ENCODE assay signal across 20 mouse cellular contexts in genomic region chr9:61467436-61467835, GRCm38 (mm10).
"Had no signal": no experiment of that assay in that cellular context is flagged by ENCODE, and none has a peak within 500 bp of the region (broad histone marks: within the 10 kb centered on the region; RNA-seq: fewer than 3 reads in every experiment).

No protein-coding gene starts in this region.

- H3K9ac ChIP-seq: limb, embryonic 13.5 days; liver, embryonic 12.5 days; liver, embryonic 15.5 days; lung, embryonic 15.5 days; neural tube, embryonic 12.5 days; neural tube, embryonic 15.5 days; stomach, embryonic 15.5 days had no signal

- ATAC-seq: liver, embryonic 12.5 days had no signal

- H3K27me3 ChIP-seq: liver, embryonic 15.5 days had no signal

- H3K4me2 ChIP-seq: limb, embryonic 13.5 days; liver, embryonic 12.5 days; liver, embryonic 15.5 days; lung, embryonic 15.5 days; neural tube, embryonic 12.5 days; neural tube, embryonic 15.5 days; stomach, embryonic 15.5 days had no signal

- H3K4me3 ChIP-seq: layer of hippocampus, adult 2 months; limb, embryonic 10.5 days; limb, embryonic 13.5 days; liver, embryonic 12.5 days; liver, embryonic 15.5 days; lung, embryonic 15.5 days; neural tube, embryonic 12.5 days; neural tube, embryonic 15.5 days; stomach, embryonic 15.5 days had no signal

- H3K4me1 ChIP-seq: liver, embryonic 12.5 days; liver, embryonic 15.5 days; lung, embryonic 15.5 days; stomach, embryonic 15.5 days had no signal

- H3K27ac ChIP-seq: kidney, postnatal 0 days; layer of hippocampus, adult 2 months; limb, embryonic 10.5 days; limb, embryonic 13.5 days; liver, embryonic 12.5 days; liver, embryonic 15.5 days; lung, embryonic 15.5 days; stomach, embryonic 15.5 days had no signal

- H3K36me3 ChIP-seq: limb, embryonic 10.5 days; limb, embryonic 13.5 days; liver, embryonic 12.5 days; liver, embryonic 15.5 days; lung, embryonic 15.5 days; neural tube, embryonic 12.5 days; neural tube, embryonic 15.5 days; stomach, embryonic 15.5 days had no signal

- H3K9me3 ChIP-seq: limb, embryonic 10.5 days; liver, embryonic 15.5 days; lung, embryonic 15.5 days; neural tube, embryonic 15.5 days had no signal

- DNase-seq: kidney, adult 2 months; kidney, postnatal 25 days; layer of hippocampus, adult 9-11 months; liver; lung, postnatal 10 days; lung, postnatal 36 days; right cerebral cortex, postnatal 25 days; spleen, adult 18-20 months; thymus, adult 18-20 months; thymus, postnatal 36 days had no signal
